Mouse (Mus musculus) kidney, postnatal 0 days (tissue): Measurements from ENCODE around the gene Gemin7. TPM values are rescaled to one million over a fixed set of nuclear protein-coding genes. Genes with fewer than 3 reads are reported as not detected.

Source experiments
- ATAC-seq: fragments of 200-750 bp; cut with Nextera tagmentation; replicated peaks from 2 replicates; pipeline ENCODE4 v1.8.0; 2017; ENCODE audit warnings: low read depth, moderate number of reproducible peaks, moderate TSS enrichment, moderate library complexity; ENCODE audit not compliant: low FRiP score
- DNase-seq: peaks from one replicate; pipeline ENCODE4 v3.0.0-alpha.2; 2016; ENCODE audit warnings: low spot score
- H3K27ac ChIP-seq: fragments of 300-500 bp; sonication (generic); 2 replicates; pipeline ENCODE4 v1.5.1; 2014; ENCODE audit warnings: mild to moderate bottlenecking
- H3K27me3 ChIP-seq: fragments of 300-500 bp; sonication (generic); 2 replicates; pipeline ENCODE4 v1.6.1; 2014; ENCODE audit warnings: low read length, mixed read lengths; ENCODE audit not compliant: insufficient read depth
- H3K36me3 ChIP-seq: fragments of 300-500 bp; sonication (generic); 2 replicates; pipeline ENCODE4 v1.6.1; 2014; ENCODE audit warnings: low read length, mixed read lengths; ENCODE audit not compliant: insufficient read depth
- H3K4me1 ChIP-seq: fragments of 300-500 bp; sonication (generic); replicated peaks from 2 replicates; pipeline ENCODE4 v1.6.1; 2014; ENCODE audit warnings: antibody characterized with exemption, low read length, mixed read lengths; ENCODE audit not compliant: insufficient read depth
- H3K4me2 ChIP-seq: fragments of 300-500 bp; sonication (generic); 2 replicates; pipeline ENCODE4 v1.6.1; 2014; ENCODE audit warnings: mild to moderate bottlenecking, low read length, moderate library complexity, mixed read lengths
- H3K4me3 ChIP-seq: fragments of 300-500 bp; sonication (generic); replicated peaks from 2 replicates; pipeline ENCODE4 v1.5.1; 2014; ENCODE audit warnings: low read depth, low read length
- H3K9ac ChIP-seq: fragments of 300-500 bp; sonication (generic); 2 replicates; pipeline ENCODE4 v1.6.1; 2014; ENCODE audit warnings: low read depth, low read length
- H3K9me3 ChIP-seq: fragments of 300-500 bp; sonication (generic); replicated peaks from 2 replicates; pipeline ENCODE4 v1.6.1; 2016; ENCODE audit warnings: low read length, inconsistent platforms, mixed read lengths
- CTCF ChIP-seq: IDR thresholded peaks from 2 replicates; pipeline ENCODE4 v1.5.1; 2016; ENCODE audit warnings: antibody characterized with exemption, low read depth, mild to moderate bottlenecking, moderate library complexity
- WGBS: fragments of 180-500 bp; shearing (Covaris S2); extraction: QIAGEN DNeasy Blood & Tissue Kit; methylation state at CpG from one replicate; pipeline ENCODE4 v1.1.7; 2014; 5-methylcytosine and 5-hydroxymethylcytosine counted together
- polyA plus RNA-seq: library from polyadenylated mRNA; unstranded; fragments of >200 nt; fragmentation: Nextera tagmentation; extraction: Ambion mirVana; gene quantifications from 2 replicates; pipeline ENCODE4 v1.2.1, GENCODE M21; 2015

The Gemin7 gene
- polyA plus RNA-seq, 1 experiment from 2014 or later = 167 TPM

DNA sequence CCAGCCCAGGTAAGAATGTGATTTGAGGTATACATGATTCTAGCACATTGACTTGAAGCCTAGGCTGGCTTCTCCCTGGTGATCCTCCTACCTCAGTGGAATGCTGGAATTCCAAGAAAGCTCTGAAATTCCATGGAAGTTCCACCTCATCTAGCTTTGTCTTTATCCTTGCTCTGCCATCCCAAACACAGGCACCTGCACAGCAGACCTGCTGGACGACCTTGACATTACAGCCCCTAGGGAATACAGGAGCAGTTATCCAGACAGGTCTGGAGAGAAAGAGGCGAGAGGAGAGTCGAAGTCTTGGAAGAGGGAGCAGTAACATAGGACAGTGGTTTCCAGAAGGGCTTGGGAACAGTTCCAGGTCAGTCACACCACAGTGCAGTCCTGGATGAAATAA, 7.7 kb downstream of the Gemin7 start:
- Histone ChIP-seq H3K4me2 (no peak overlapping the region), H3K9me3 (no peaks in the 10 kb centered on the region), H3K4me3 (no peak overlapping the region), H3K4me1 (peaks cover 9% of the 10 kb centered on the region), H3K27ac (no peak overlapping the region), H3K36me3 (peaks cover 27% of the 10 kb centered on the region; the same call in 1 of the 2 replicates), H3K27me3 (no peaks in the 10 kb centered on the region), H3K9ac (no peak overlapping the region)
- 79% methylated on average over 3 of the region's 3 CpGs for WGBS
- no peak for DNase-seq
- TF ChIP-seq CTCF = no peak
- ATAC-seq = no peak

DNA sequence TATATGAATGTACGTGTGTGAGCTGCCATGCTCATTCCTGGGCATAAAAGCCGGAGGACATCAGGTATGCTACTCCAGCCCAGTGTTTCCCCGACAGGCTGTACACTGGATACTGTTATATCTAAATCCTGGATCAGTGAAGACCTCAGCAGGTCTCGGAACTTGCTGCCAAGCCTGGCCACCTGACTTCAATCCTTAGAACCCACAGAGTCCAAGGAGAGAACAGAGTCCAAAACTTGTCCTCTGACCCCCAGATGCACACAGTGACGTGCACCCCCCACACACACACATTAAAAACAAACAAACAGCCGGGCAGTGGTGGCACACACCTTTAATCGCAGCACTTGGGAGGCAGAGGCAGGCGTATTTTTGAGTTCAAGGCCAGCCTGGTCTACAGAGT, 10.0 kb downstream of the Gemin7 start:
- peak; percentile 30; the same call in 1 of the 2 replicates for ATAC-seq
- Histone ChIP-seq H3K4me2 (no peak overlapping the region), H3K27ac (no peak overlapping the region), H3K36me3 (peaks cover 32% of the 10 kb centered on the region; the same call in 1 of the 2 replicates), H3K9ac (no peak overlapping the region), H3K4me1 (peaks cover 8% of the 10 kb centered on the region), H3K27me3 (no peaks in the 10 kb centered on the region), H3K9me3 (no peaks in the 10 kb centered on the region), H3K4me3 (no peak overlapping the region)
- WGBS = 86% methylated on average over 8 of the region's 8 CpGs
- no peak for DNase-seq
- no peak for TF ChIP-seq CTCF

DNA sequence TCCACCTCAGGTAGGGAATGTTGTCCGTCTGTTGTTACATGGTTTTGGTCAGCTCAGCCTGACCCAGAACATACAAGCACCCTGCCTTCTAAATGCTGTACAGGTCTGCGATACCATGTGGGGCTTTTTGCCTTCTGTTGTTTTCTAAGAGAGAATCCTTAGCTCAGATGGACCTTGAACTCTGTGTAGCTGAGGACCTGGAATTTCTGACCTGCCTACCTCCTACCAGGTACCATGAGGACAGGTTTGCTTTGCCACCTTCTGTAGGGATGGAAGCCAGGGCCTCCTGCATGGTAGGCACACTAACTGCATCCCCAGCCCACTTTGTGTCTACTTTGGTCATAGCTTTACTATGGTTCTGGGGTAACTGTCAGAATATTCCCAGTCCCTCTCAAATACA, 11.6 kb downstream of the Gemin7 start:
- ATAC-seq = no peak
- Histone ChIP-seq H3K4me2 (no peak overlapping the region), H3K27ac (no peak overlapping the region), H3K9ac (no peak overlapping the region), H3K27me3 (no peaks in the 10 kb centered on the region), H3K36me3 (peaks cover 32% of the 10 kb centered on the region; the same call in 1 of the 2 replicates), H3K4me1 (peaks cover 4% of the 10 kb centered on the region; the same call in 1 of the 2 replicates), H3K9me3 (no peaks in the 10 kb centered on the region), H3K4me3 (no peak overlapping the region)
- DNase-seq = no peak
- TF ChIP-seq CTCF = no peak
- 87% methylated on average over 2 of the region's 2 CpGs for WGBS

DNA sequence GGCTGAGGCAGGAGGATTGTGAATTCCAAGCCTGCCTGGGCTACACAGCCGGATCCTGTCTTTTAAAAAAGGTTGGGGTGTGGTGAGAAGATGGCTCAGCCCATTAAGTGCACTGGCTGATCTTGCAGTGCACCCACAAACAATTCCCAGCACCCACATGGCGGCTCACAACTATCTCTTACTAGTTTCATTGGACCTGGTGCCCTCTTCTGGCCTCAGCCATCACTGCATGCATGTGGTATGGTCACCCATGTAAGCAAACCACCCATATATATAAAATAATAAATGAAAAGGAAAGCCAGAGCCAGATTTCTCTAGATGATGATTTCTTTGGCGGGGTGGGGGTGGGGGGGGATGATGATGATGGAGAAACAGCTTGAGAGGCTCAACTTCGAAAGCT, 12.9 kb downstream of the Gemin7 start:
- peak; percentile 39; the same call in 1 of the 2 replicates for TF ChIP-seq CTCF
- Histone ChIP-seq H3K9me3 (no peaks in the 10 kb centered on the region), H3K4me1 (peaks cover 16% of the 10 kb centered on the region), H3K27ac (no peak overlapping the region), H3K4me2 (no peak overlapping the region), H3K27me3 (no peaks in the 10 kb centered on the region), H3K9ac (no peak overlapping the region), H3K36me3 (peaks cover 24% of the 10 kb centered on the region; the same call in 1 of the 2 replicates), H3K4me3 (no peak overlapping the region)
- DNase-seq (no peak), ATAC-seq (no peak)
- 94% methylated on average over 4 of the region's 4 CpGs for WGBS

DNA sequence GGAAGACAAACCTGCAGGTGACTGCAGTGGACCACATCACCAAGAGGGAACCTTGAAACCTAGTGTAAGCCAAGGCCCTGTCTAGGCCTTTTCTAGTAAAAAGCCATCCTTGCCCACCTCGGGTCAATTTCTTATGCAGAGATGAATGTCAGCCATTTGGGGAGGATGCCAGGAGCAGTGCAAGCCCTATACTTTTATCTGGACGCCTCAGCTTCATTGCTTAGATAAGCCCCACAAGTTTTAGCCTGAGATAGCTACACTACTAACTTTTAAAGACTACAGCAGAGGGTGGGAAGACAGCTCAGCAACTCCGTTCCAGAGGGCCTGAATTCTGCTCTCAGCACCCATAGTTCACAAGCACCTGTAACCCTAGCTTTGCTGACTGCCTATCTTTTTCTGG, 13.5 kb downstream of the Gemin7 start:
- no peak overlapping the region for H3K4me3 ChIP-seq
- no peak overlapping the region for H3K4me2 ChIP-seq
- DNase-seq (no peak), ATAC-seq (no peak)
- no peak overlapping the region for H3K27ac ChIP-seq
- no peaks in the 10 kb centered on the region for H3K27me3 ChIP-seq
- peaks cover 22% of the 10 kb centered on the region for H3K4me1 ChIP-seq
- no peak overlapping the region for H3K9ac ChIP-seq
- 0 out of 2 replicates have a peak, but pooled peaks cover 19% of the 10 kb centered on the region for H3K36me3 ChIP-seq
- WGBS = 82% methylated on average over 3 of the region's 3 CpGs
- TF ChIP-seq CTCF = no peak
- no peaks in the 10 kb centered on the region for H3K9me3 ChIP-seq

DNA sequence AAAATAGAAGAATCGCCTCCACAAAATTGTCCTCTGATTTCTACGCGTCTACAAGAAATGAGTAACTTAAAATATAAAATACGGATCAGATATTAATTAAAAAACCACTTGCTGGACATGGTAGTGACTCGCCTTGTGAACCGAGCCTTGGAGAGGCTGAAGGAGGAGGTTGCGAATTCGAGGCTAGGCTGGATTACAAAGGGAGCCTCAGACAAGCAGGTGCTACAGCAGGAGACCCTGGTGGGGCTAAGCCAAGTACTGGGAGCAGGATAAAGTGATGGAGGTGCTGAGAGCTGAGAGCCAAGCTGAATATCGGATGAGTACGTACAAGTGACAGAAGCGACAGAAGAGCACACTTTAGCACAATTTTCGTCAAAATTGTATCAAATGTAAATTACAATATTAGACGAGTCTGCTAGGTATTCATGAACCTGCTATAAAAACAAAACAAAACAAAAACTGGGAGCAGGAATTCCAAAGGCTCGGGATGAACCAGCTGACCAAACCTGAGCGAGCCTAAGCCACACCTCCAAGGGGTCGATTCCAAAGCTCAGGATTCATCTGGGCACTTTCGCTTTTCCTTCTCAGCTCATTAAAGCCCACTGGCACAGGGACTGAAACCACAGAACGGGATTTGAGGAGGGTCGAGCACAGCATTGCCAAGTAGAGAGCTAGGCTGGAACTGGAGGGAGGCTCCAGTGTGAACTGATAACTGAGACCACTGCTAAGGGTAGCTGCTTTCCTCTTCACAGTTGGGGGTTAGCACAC, 14.6 kb downstream of the Gemin7 start, which contains the start of gene Ppp1r37:
Gene Ppp1r37 (minus strand): TSS at position 434 of the 768 bp plus-strand sequence.
- Histone ChIP-seq H3K9me3 (no peaks in the 10 kb centered on the region), H3K9ac (peak within 1 kb of the TSS; percentile 94), H3K27me3 (no peaks in the 10 kb centered on the region), H3K4me3 (peak within 1 kb of the TSS; percentile 80), H3K36me3 (0 out of 2 replicates have a peak, but pooled peaks cover 19% of the 10 kb centered on the region), H3K4me2 (peak within 1 kb of the TSS; percentile 65), H3K4me1 (peaks cover 25% of the 10 kb centered on the region), H3K27ac (peak within 1 kb of the TSS; percentile 94)
- DNase-seq = peak; percentile 80
- no peak for ATAC-seq
- 2% methylated on average over 19 of the region's 19 CpGs for WGBS
- TF ChIP-seq CTCF = no peak
